Mouse (Mus musculus) kidney, postnatal 10 days (tissue): ENCODE data around the gene Eif4enif1.
"Not testable (repeated sequence)": the region's sequence is repeated elsewhere in the genome, so short reads cannot be mapped to it uniquely, and the experiment has no call there.

Source experiments
- DNase-seq: peaks from one replicate; pipeline ENCODE4 v3.0.0; 2021; ENCODE audit warnings: mixed read lengths

Gene Eif4enif1

GRCm38 (mm10) chr11:3182707-3183106, 19.5 kb upstream of the Eif4enif1 start:
- DNase-seq: peak; percentile 30

DNA sequence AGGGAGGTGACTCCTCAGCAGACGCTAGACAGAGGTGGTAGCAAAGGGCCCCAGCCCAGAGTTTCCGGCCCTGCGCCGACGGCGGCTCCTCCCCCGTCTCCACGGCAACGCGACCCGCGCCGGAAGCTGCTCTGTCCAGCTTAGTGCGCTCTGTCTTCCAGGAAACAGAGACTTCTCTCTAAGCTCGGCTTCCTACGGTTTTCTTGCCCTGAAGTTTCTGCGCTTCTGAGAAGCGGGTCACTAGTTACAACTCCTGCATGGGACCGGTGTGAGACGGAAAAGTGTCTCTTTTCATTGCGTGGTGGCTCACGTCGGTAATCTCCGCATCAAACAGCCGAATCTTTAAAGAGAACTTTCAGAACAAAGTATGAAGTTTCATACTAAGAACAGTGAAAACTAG, 8.8 kb upstream of the Eif4enif1 start, which contains the start of gene Sfi1:
Gene Sfi1 (minus strand): TSS at position 101 of the 400 bp plus-strand sequence.
- no peak for DNase-seq

DNA sequence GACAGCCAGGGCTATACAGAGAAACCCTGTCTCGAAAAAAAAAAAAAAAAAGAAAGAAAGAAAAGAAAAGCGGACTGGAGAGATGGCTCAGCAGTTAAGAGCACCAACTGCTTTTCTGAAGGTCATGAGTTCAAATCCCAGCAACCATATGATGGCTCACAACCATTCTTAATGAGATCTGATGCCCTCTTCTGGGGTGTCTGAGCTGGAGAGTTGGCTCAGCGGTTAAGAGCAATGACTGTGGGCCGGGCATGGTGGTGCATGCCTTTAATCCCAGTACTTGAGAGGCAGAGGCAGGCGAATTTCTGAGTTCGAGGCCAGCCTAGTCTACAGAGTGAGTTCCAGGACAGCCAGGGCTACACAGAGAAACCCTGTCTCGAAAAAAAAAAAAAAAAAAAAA, 1.6 kb upstream of the Eif4enif1 start:
- not testable (repeated sequence) for DNase-seq

GRCm38 (mm10) chr11:3201326-3202230, 614 bp upstream of the Eif4enif1 start:
- peak; percentile 27 for DNase-seq

DNA sequence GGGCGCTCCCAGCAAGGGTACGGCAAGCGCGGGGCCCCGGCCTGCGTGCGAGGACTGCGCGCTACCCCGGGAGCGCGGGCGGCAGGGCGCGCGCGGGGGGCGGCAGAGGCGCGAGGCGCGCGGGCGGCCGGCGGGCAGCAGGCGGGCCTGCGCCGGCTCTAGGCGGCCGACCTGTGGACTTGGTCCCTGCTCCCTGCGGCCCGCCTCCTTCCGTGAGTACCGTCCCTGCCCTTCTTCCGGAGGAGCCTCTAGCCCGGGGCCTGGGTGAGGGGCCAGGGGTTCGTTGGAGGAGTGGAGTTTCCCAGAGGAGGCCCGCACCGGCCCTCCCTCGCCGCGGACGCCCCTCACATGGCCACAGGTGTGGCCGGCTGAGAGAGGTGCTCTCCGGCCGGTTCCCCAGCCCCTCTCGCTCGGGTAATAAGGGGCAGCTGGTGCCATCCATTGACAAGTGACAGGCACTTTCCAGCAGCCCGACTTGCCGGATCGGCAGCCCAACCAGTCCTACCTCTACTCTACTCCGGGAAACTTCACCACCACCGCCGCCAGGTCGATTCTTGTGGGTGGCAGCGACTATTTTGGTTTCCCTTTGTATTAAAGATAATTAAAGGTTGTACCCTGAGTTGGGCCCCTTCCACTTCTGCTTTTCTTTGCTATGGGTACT, 719 bp downstream of the Eif4enif1 start:
- DNase-seq: peak; percentile 81

DNA sequence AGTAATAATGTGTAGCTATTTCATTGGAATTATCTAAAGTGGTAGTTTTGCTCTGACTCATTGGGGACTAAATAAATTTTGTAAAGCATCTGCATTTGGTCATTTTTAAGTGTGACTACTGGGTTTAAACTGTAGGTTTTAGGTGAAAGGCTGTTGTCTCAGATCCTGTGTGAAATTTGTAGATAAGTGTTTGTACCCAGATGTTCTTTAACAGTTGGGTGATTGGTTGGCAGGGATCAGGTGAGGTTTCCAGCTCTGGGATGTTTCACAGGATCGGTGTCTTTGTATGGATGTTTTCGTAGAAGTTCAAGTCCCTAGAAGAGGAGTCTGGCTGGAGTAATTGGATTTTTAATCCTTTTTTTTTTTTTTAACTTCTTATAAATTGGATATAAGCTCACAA, 1.6 kb downstream of the Eif4enif1 start:
- DNase-seq: no peak

GRCm38 (mm10) chr11:3205207-3205606, 3.0 kb downstream of the Eif4enif1 start:
- no peak for DNase-seq

- no peak for DNase-seq
These were observed 4.6 kb downstream of the Eif4enif1 start for GRCm38 (mm10) chr11:3206783-3207182.

GRCm38 (mm10) chr11:3212526-3212925, 10.3 kb downstream of the Eif4enif1 start:
- DNase-seq: no peak

- no peak for DNase-seq
These were observed 20.9 kb downstream of the Eif4enif1 start for GRCm38 (mm10) chr11:3223105-3223504.

DNA sequence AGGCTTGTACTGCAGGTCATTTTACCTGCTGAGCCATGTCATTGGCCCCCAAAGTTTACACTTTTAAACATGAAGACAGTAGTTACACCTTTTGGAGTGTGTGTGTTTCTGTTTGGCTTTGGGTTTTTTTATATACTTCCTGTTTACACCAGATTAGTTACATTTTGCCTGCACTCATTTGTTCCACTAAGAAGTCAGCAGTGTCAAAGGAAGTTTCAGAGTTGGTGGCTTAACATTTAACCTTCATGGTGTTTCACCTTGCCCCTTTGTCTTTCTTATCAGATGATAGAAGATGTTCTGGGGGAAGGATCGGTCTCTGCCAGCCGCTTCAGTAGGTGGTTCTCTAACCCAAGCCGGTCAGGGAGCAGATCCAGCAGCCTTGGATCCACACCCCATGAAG, 24.9 kb downstream of the Eif4enif1 start:
- DNase-seq: no peak

- DNase-seq: no peak
These were observed 30.1 kb downstream of the Eif4enif1 start for GRCm38 (mm10) chr11:3232248-3232647.

- DNase-seq: no peak
These were observed 31.5 kb downstream of the Eif4enif1 start for GRCm38 (mm10) chr11:3233704-3234103.

- no peak for DNase-seq
These were observed 33.1 kb downstream of the Eif4enif1 start for GRCm38 (mm10) chr11:3235277-3235676.

DNA sequence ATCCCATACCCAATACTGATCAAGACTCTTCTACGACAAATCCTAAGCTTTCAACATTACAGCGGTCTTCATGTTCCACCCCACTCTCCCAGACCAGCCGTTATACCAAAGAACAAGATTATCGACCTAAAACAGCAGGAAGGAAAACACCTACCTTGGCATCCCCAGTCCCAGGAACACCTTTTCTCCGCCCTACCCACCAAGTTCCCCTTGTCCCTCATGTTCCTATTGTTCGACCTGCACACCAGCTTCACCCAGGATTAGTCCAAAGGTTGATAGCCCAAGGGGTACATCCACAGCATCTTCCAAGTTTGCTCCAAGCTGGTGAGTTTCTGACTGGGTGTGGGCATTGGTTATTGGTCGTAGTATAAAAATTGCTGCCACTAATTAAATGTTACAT, 40.2 kb downstream of the Eif4enif1 start:
- DNase-seq: no peak

DNA sequence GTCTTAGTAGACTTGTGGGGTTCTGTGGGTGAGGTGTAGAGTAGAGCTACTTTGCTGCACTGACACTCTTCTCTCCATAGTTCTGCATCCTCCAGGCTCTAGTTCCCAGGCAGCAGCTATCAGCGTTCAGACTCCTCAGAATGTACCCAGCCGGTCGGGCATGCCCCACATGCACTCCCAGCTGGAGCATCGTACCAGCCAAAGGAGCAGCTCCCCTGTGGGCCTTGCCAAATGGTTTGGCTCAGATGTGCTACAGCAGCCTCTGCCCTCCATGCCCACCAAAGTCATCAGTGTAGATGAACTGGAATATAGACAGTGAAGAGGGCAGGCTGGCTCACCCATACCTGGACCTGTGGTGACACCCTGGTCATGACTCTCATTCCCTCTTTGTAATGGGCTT, 41.6 kb downstream of the Eif4enif1 start:
- DNase-seq: no peak

DNA sequence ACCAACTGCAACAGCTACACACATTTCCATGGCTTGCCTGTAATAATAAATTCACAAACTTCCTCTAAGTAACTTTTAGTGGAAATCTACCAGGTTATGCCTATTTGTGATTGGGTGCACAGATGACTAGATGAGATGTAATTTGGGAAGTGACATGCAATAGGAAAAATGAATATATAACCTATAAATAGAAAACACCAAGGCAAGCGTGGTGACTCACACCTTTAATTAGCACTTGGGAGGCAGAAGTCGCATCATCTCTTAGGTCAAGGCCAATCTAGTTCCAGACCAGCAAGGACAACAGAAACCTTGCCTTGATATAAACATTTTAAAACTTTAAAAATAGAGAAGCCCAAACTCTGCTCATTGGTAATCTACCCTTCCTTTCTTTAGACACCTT, 45.2 kb downstream of the Eif4enif1 start:
- DNase-seq: no peak

DNA sequence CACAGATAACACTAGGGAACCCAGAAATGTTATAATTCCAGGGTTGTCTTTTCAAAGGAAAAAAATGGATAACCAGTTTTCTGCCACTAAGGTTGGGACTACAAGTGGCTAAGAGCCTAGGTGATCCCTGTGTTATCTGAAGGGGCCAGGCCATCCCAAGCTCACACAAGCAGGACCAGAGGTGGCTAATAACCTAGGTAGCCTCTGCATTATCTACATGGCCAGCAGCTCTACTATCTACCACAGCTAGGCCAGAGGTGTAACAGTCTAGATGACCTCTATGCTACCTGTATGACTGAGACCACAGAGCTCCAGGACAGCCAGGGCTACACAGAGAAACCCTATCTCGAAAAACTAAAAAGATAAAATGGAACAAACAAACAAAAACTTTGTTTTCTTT, 57.3 kb downstream of the Eif4enif1 start:
- no peak for DNase-seq

- no peak for DNase-seq
These were observed 63.3 kb downstream of the Eif4enif1 start for GRCm38 (mm10) chr11:3265291-3266078.

DNA sequence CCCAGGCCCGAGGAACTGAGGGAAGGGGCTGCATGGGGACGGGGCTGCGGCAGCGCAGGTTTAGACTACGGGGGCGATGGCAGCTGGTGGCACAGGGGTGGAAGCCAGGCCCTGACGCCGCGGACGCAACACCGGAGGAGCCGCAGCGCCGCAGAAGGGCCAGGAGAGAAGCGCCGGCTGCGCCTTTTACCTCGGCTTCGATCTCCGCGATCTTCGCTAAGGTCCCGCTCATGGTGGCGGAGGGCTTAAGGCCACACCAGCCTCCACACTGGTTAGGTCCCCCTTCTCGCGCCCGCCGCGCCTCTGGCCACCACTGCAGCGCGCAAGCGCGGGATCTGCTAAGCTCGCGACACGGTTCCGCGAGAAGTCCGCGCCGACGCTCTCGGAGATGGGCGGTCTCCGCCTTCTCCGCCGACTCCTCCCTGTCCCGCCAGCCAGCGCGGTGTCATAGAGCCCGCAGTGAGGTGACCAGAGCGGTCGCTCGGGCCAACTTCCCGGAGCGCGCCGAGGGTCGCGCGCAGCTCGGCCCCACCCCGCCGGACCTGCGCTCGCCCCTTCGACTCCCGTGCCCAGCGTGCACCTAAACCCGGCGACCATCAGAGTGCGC, 64.0 kb downstream of the Eif4enif1 start, which contains the start of gene Drg1:
Gene Drg1 (minus strand): TSS at position 337 of the 607 bp plus-strand sequence.
- DNase-seq: peak; percentile 97

- peak; percentile 13 for DNase-seq
These were observed 64.9 kb downstream of the Eif4enif1 start for GRCm38 (mm10) chr11:3267133-3267532.

DNA sequence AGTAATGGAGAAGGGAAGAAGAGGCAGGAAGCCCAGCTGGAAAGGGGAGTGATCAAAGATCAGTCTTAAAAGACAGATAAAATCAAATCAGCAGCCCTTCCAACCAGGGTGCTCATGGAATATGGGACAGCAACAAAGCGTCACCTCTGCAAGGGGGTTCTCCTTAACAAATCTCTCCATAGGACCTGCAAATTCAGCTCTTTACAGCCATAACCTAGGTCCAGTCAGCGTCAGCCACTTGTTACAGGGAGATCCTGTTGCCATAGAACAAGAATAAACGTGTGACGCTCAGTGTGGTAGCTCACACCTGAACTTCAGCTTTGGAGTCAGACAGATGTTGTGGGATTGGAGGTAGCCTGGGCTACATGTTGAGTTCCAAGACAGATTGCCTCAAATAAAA, 67.0 kb downstream of the Eif4enif1 start:
- DNase-seq: no peak

DNA sequence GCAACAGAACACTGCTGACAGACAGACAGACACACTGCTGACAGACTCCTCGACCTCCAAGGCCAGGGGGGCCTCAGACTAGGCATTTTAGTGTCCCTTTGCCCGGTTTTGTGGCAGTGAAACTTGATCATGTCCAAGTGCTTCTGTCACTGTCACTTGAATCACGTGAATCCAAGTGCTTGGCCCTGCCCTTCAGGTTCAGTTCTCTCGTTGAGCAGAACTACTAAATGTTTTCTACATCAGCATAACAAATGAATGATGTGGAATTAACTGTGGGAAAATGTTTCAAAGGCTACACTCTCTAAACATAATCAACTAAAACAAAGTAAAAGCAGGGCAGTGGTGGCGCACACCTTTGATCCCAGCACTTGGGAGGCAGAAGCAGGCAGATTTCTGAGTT, 76.2 kb downstream of the Eif4enif1 start:
- peak; percentile 2 for DNase-seq
